Mouse (Mus musculus): ENCODE measurements around the gene Bmpr1a. TPM values are rescaled to one million over a fixed set of nuclear protein-coding genes. Genes with fewer than 3 reads are reported as not detected.

Bmpr1a gene
- polyA plus RNA-seq (2015; fragmentation: Nextera tagmentation; extraction: Ambion mirVana), result 51.0 and 54.2 TPM in 2 replicates

DNA sequence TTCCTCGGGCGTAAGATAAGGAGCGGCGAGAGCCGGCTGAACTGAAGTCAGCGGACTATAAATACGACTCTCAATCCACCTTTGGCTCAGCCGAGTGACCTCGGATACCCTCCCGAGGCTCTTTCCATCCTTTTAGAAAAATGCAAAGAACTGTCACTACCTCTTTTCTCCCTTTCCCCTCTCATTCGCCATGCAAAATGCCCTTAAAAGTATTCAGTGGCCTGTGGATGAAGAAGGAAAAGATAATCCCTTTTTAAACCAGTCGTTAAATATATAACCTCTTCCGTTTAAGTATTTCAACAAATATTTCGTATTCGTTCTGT lies at the start of gene Bmpr1a:
TSS of gene Bmpr1a (minus strand) at position 17 of the 323 bp plus-strand sequence.
- peaks cover 34% of the 10 kb centered on the region for H3K4me1 ChIP-seq
- peak within 1 kb of the TSS; percentile 93 for H3K9ac ChIP-seq
- no peaks in the 10 kb centered on the region for H3K9me3 ChIP-seq (replicated peaks)
- WGBS, result 5% methylated on average over 15 of the region's 15 CpGs
- peak within 1 kb of the TSS; percentile 86 for H3K4me3 ChIP-seq (replicated peaks)
- H3K27ac ChIP-seq (replicated peaks), result peak within 1 kb of the TSS; percentile 97
- no peaks in the 10 kb centered on the region for H3K27me3 ChIP-seq
- no peaks in the 10 kb centered on the region for H3K36me3 ChIP-seq
- H3K4me2 ChIP-seq (replicated peaks), result peak within 1 kb of the TSS; percentile 60
- no peak; the same call in 1 of the 2 replicates for ATAC-seq (ENCODE audit: insufficient number of reproducible peaks, low FRiP score, low TSS enrichment, low read depth)

GRCm38 (mm10) chr14:34552226-34552625 lies 49.1 kb upstream of the Bmpr1a start:
- H3K9ac ChIP-seq, result no peak overlapping the region
- peaks cover 8% of the 10 kb centered on the region for H3K4me1 ChIP-seq
- no peak overlapping the region for H3K27ac ChIP-seq (replicated peaks)
- H3K9me3 ChIP-seq (replicated peaks), result no peaks in the 10 kb centered on the region
- H3K36me3 ChIP-seq, result no peaks in the 10 kb centered on the region
- no peak overlapping the region for H3K4me2 ChIP-seq (replicated peaks)
- no peak for ATAC-seq (ENCODE audit: insufficient number of reproducible peaks, low FRiP score, low TSS enrichment, low read depth)
- WGBS, result 85% methylated on average over 5 of the region's 5 CpGs
- no peak overlapping the region for H3K4me3 ChIP-seq (replicated peaks)
- H3K27me3 ChIP-seq, result no peaks in the 10 kb centered on the region

GRCm38 (mm10) chr14:34549004-34549671 lies 46.0 kb upstream of the Bmpr1a start:
- under 1% methylated on average over 55 of the region's 55 CpGs for WGBS
- no peaks in the 10 kb centered on the region for H3K9me3 ChIP-seq (replicated peaks)
- ATAC-seq (ENCODE audit: insufficient number of reproducible peaks, low FRiP score, low TSS enrichment, low read depth), result peak; percentile 92

GRCm38 (mm10) chr14:34548391-34549001 lies 45.4 kb upstream of the Bmpr1a start:
- Histone ChIP-seq H3K4me3 (replicated peaks) (peak overlapping the region; percentile 68), H3K4me2 (replicated peaks) (peak overlapping the region; percentile 84), H3K4me1 (peaks cover 8% of the 10 kb centered on the region), H3K36me3 (no peaks in the 10 kb centered on the region), H3K9ac (peak overlapping the region; percentile 71), H3K27me3 (no peaks in the 10 kb centered on the region), H3K9me3 (replicated peaks) (no peaks in the 10 kb centered on the region), H3K27ac (replicated peaks) (peak overlapping the region; percentile 90)
- 2% methylated on average over 27 of the region's 27 CpGs for WGBS
- peak; percentile 52; the same call in 1 of the 2 replicates for ATAC-seq (ENCODE audit: insufficient number of reproducible peaks, low FRiP score, low TSS enrichment, low read depth)

More at GRCm38 (mm10) chr14:34549004-34549671, 46.0 kb upstream of the Bmpr1a start:
- peaks cover 8% of the 10 kb centered on the region for H3K4me1 ChIP-seq
- no peaks in the 10 kb centered on the region for H3K27me3 ChIP-seq
- H3K9ac ChIP-seq, result peak overlapping the region; percentile 71
- peak overlapping the region; percentile 90 for H3K27ac ChIP-seq (replicated peaks)
- H3K4me3 ChIP-seq (replicated peaks), result peak overlapping the region; percentile 68
- no peaks in the 10 kb centered on the region for H3K36me3 ChIP-seq
- peak overlapping the region; percentile 84 for H3K4me2 ChIP-seq (replicated peaks)

DNA sequence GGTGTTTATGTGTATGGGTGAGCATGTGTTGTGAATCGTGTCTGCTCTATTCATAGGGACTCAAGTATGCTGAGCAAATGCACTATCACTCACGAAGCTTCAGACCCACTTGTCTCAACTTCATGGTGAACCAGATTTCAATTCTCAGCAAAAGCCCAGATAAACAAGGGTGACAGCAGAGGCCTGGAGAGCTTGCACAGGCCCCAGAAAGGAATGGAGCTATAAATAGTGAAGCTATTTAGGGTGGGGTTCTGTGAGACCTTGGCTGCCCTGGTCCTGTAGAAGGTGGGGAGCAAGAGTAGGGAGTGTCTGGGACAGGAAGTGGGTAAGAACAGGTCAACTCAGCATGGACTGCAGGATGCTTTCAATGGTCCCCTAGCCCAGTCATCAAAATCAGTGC lies 41.4 kb upstream of the Bmpr1a start:
- no peaks in the 10 kb centered on the region for H3K9me3 ChIP-seq (replicated peaks)
- 75% methylated on average over 2 of the region's 2 CpGs for WGBS
- H3K36me3 ChIP-seq, result no peaks in the 10 kb centered on the region
- no peak overlapping the region for H3K4me2 ChIP-seq (replicated peaks)
- no peak overlapping the region for H3K4me3 ChIP-seq (replicated peaks)
- no peak for ATAC-seq (ENCODE audit: insufficient number of reproducible peaks, low FRiP score, low TSS enrichment, low read depth)
- peaks cover 8% of the 10 kb centered on the region for H3K4me1 ChIP-seq
- H3K27me3 ChIP-seq, result no peaks in the 10 kb centered on the region
- no peak overlapping the region for H3K27ac ChIP-seq (replicated peaks)
- H3K9ac ChIP-seq, result no peak overlapping the region

- Histone ChIP-seq H3K36me3 (no peaks in the 10 kb centered on the region), H3K27ac (replicated peaks) (no peak overlapping the region)
- ATAC-seq (ENCODE audit: insufficient number of reproducible peaks, low FRiP score, low TSS enrichment, low read depth), result no peak
These were observed 40.9 kb upstream of the Bmpr1a start for GRCm38 (mm10) chr14:34544001-34544400.

GRCm38 (mm10) chr14:34543596-34543995 lies 40.5 kb upstream of the Bmpr1a start:
- ATAC-seq (ENCODE audit: insufficient number of reproducible peaks, low FRiP score, low TSS enrichment, low read depth), result no peak
- no peak overlapping the region for H3K27ac ChIP-seq (replicated peaks)
- H3K9ac ChIP-seq, result no peak overlapping the region
- H3K4me2 ChIP-seq (replicated peaks), result no peak overlapping the region
- no peaks in the 10 kb centered on the region for H3K27me3 ChIP-seq
- H3K9me3 ChIP-seq (replicated peaks), result no peaks in the 10 kb centered on the region
- peaks cover 8% of the 10 kb centered on the region; the same call in 1 of the 2 replicates for H3K4me1 ChIP-seq
- H3K4me3 ChIP-seq (replicated peaks), result no peak overlapping the region
- H3K36me3 ChIP-seq, result no peaks in the 10 kb centered on the region
- 64% methylated on average over 6 of the region's 6 CpGs for WGBS

More at GRCm38 (mm10) chr14:34544001-34544400, 40.9 kb upstream of the Bmpr1a start:
- no peak overlapping the region for H3K9ac ChIP-seq
- H3K4me2 ChIP-seq (replicated peaks), result no peak overlapping the region
- H3K27me3 ChIP-seq, result no peaks in the 10 kb centered on the region
- H3K4me3 ChIP-seq (replicated peaks), result no peak overlapping the region
- H3K9me3 ChIP-seq (replicated peaks), result no peaks in the 10 kb centered on the region
- WGBS, result 87% methylated on average over 6 of the region's 6 CpGs
- H3K4me1 ChIP-seq, result peaks cover 8% of the 10 kb centered on the region; the same call in 1 of the 2 replicates

- Histone ChIP-seq H3K27ac (replicated peaks) (no peak overlapping the region), H3K9me3 (replicated peaks) (no peaks in the 10 kb centered on the region), H3K4me3 (replicated peaks) (no peak overlapping the region), H3K36me3 (no peaks in the 10 kb centered on the region), H3K4me1 (no peaks in the 10 kb centered on the region), H3K27me3 (no peaks in the 10 kb centered on the region), H3K9ac (no peak overlapping the region), H3K4me2 (replicated peaks) (no peak overlapping the region)
- ATAC-seq (ENCODE audit: insufficient number of reproducible peaks, low FRiP score, low TSS enrichment, low read depth), result no peak
- WGBS, result 81% methylated on average over 5 of the region's 5 CpGs
These were observed 38.8 kb upstream of the Bmpr1a start for GRCm38 (mm10) chr14:34541896-34542295.

DNA sequence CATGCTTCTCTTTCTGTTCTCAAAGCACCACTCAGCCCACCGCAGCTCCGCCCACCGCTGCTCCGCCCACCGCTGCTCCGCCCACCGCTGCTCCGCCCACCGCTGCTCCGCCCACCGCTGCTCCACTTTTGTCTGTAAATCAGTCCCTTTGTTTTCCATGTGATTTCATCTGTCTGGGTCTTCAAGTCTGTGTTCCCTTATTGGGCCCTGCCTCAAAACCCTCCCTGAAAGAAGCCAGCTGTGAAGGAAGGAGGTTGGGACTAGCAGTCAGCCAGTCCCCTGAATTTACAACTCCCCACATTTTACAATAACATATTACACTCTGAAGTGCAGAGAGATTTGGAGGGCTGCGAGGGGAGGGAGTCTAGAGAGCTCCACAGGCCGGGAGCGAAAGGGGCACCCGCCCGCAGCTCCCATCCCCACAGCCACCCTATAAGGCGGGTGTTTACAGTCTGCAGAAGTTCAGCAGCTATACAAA lies 37.6 kb upstream of the Bmpr1a start:
- Histone ChIP-seq H3K36me3 (no peaks in the 10 kb centered on the region), H3K4me1 (no peaks in the 10 kb centered on the region), H3K9ac (no peak overlapping the region), H3K4me3 (replicated peaks) (no peak overlapping the region), H3K4me2 (replicated peaks) (peak overlapping the region; percentile 22; the same call in 1 of the 2 replicates), H3K9me3 (replicated peaks) (no peaks in the 10 kb centered on the region), H3K27ac (replicated peaks) (peak overlapping the region; percentile 58), H3K27me3 (no peaks in the 10 kb centered on the region)
- WGBS, result 23% methylated on average over 16 of the region's 17 CpGs
- peak; percentile 34; the same call in 1 of the 2 replicates for ATAC-seq (ENCODE audit: insufficient number of reproducible peaks, low FRiP score, low TSS enrichment, low read depth)

DNA sequence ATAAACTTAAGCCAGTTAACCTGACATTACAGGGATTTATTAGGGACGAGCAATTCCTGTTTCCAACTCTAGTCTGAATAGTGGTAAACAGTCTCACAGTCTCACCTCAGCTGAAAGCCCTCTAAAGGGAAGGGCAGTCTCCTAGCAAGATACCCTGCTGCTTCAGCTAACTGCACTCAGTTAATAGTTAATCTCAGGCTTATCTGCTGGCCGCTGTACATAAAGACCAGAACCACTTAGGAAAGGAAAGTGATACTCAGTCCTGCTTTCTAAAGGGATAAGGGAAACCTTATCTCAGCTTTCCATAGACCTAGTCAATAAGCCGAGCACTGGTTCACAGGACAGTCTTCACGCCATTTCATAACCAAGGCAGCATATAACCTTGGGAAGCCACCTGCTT lies 32.7 kb upstream of the Bmpr1a start:
- Histone ChIP-seq H3K4me3 (replicated peaks) (no peak overlapping the region), H3K27ac (replicated peaks) (no peak overlapping the region), H3K9me3 (replicated peaks) (no peaks in the 10 kb centered on the region), H3K4me2 (replicated peaks) (no peak overlapping the region), H3K4me1 (no peaks in the 10 kb centered on the region), H3K9ac (no peak overlapping the region), H3K27me3 (no peaks in the 10 kb centered on the region), H3K36me3 (no peaks in the 10 kb centered on the region)
- no peak for ATAC-seq (ENCODE audit: insufficient number of reproducible peaks, low FRiP score, low TSS enrichment, low read depth)
- 71% methylated on average over 4 of the region's 4 CpGs for WGBS

GRCm38 (mm10) chr14:34533537-34533936 lies 30.4 kb upstream of the Bmpr1a start:
- 72% methylated on average over 5 of the region's 5 CpGs for WGBS

More at GRCm38 (mm10) chr14:34533537-34533936, 30.4 kb upstream of the Bmpr1a start:
- no peaks in the 10 kb centered on the region for H3K4me1 ChIP-seq
- no peak overlapping the region for H3K4me3 ChIP-seq (replicated peaks)
- no peaks in the 10 kb centered on the region for H3K27me3 ChIP-seq
- no peaks in the 10 kb centered on the region for H3K36me3 ChIP-seq
- 0 out of 2 replicates have a peak, but pooled peaks cover 3% of the 10 kb centered on the region for H3K9me3 ChIP-seq (replicated peaks)
- no peak overlapping the region for H3K4me2 ChIP-seq (replicated peaks)
- H3K9ac ChIP-seq, result no peak overlapping the region
- H3K27ac ChIP-seq (replicated peaks), result no peak overlapping the region
- no peak for ATAC-seq (ENCODE audit: insufficient number of reproducible peaks, low FRiP score, low TSS enrichment, low read depth)

All from embryonic facial prominence, embryonic 15.5 days (tissue).